Mouse (Mus musculus): ENCODE data around the gene Snx30. TPM values are rescaled to one million over a fixed set of nuclear protein-coding genes. Genes with fewer than 3 reads are reported as not detected.

Gene Snx30
- total RNA-seq, 1 experiment from 2014 or later, result 30.4 TPM

DNA sequence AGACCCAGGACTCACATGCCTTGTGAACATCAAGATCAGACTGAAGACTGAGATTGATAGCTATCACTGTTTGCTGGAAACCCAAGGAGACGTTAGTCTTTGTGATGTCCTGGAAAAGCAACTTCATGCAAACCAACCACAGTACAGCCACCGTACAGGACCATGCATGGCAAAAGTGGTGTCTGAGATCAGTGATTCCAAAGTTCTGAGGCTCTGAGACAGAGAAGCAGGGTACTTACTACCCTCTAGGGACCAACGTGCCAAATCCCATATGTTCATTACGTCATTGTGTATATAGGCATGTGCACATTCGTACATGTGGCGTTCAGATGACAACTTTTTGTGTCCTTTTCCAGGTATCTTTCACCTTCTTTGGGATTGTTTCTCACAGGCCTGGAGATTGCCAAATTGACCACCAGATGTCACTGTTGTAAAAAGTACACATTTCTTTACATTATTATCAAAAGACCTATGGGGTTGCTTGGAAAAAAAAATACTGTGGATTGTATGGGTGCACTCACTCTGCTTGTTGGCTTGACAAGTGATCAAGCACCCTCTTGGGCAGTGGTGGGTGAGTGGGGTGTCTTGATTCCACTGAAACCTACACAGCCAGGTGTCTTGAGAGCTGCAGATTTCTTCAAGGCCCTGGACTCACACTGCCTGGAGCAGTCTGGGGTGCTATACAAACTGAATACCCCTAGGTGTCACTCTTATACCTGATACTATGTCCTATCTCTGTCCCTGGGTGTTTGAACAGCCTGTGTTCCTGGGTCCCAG lies 127.1 kb downstream of the Snx30 start:
- no peak for ATAC-seq (replicated peaks; ENCODE audit: insufficient number of reproducible peaks, low FRiP score, low TSS enrichment, poor library complexity, severe bottlenecking)

DNA sequence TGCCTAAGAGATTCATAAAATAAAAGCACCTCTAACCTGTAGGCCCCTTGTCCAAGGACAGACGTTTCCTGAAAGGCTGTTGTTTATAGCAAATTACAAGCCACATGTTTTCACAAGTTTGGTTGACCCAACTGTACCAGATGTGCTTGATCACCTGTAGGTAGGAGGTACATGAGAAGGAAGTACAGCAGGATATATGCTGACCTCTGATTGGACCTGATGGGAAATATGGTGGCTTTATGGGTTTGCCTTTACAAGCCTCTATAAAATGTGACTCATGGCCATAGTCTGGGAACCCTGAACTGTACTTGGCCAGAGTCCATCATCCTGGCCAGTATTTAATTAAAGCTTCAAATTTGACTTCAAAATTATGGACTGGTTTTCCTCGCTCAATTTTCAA lies 131.9 kb downstream of the Snx30 start:
- ATAC-seq (replicated peaks; ENCODE audit: insufficient number of reproducible peaks, low FRiP score, low TSS enrichment, poor library complexity, severe bottlenecking), result no peak

Other genes with a start within 250 kb of the Snx30 start
- gene Hsdl2, start 224.3 kb upstream of the Snx30 start, total RNA-seq (2017), result 22.6 to 25.7 TPM (median 23.4 TPM) in 3 replicates
- gene E130308A19Rik, start 179.6 kb upstream of the Snx30 start, total RNA-seq (2017), result 3.1 to 10.2 TPM (median 3.4 TPM) in 3 replicates
- gene Inip, start 4.3 kb upstream of the Snx30 start, total RNA-seq (2017), result 35.3 to 39.1 TPM (median 36.2 TPM) in 3 replicates
- gene Slc46a2, start 109.2 kb downstream of the Snx30 start, total RNA-seq (2017), result not detected in 3 replicates
- not detected in 3 replicates for gene Mup4, start 154.9 kb downstream of the Snx30 start, total RNA-seq (2017)
- not detected in 3 replicates for gene Mup6, start 158.5 kb downstream of the Snx30 start, total RNA-seq (2017)

Data from monocyte, adult 5-6 weeks (primary cell).